Mouse (Mus musculus) lung, postnatal 0 days (tissue): Measurements from ENCODE around the gene Fbxo21.

Source experiments
- CTCF ChIP-seq: IDR thresholded peaks from 2 replicates; pipeline ENCODE4 v1.5.1; 2016; ENCODE audit warnings: antibody characterized with exemption, mild to moderate bottlenecking
- EP300 ChIP-seq: IDR thresholded peaks from 2 replicates; pipeline ENCODE4 v1.6.1; 2016; ENCODE audit warnings: antibody characterized with exemption, mild to moderate bottlenecking, control low read depth

DNA sequence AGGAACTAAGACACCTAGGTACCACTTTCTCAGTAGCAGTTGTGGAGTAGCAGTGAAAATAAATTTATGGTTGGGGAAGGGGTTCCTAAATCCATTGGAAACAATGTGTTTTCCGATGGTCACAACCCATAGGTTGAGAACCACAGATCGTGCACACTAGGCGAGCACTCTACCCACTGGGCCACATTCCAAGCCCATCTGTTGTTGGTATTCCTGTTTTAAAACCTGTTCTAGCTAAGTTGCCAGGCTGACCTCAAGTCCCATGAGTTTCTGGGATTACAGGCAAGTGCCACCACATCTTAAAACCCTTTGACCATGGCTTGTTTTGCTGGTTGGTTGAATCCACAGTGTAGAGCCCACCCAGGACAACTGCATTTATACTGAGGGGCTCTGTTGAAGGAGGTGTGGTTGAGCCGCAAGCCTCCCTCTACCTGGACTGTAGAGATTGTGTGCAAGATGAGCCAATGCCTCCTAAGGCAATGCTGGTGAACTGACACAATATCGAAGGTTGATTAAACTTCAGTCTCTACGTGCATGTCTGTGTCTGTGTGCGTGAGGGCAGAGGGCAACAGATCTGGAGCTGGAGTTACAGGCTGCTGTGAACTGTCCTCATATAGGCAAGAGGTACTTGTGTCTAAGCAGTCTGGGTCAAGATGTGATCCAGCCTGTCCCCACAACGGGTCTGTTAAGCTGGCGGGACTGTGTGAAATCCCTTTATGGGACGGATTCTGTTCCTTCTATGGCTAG, 6.7 kb upstream of the Fbxo21 start:
- TF ChIP-seq CTCF = no peak
- TF ChIP-seq EP300 = no peak
